Mouse (Mus musculus): ENCODE data around the gene H2-Ke6. TPM values are rescaled to one million over a fixed set of nuclear protein-coding genes. Genes with fewer than 3 reads are reported as not detected.

The H2-Ke6 gene
- polyA plus RNA-seq, 1 experiment from 2014 or later = 46.0 TPM

GRCm38 (mm10) chr17:34026917-34027655 lies 774 bp downstream of the H2-Ke6 start:
- Histone ChIP-seq H3K9me3 (ENCODE audit: control insufficient read depth, low read length) (no peaks in the 10 kb centered on the region), H3K9ac (ENCODE audit: low read depth, low read length) (peak overlapping the region; percentile 79), H3K36me3 (ENCODE audit: control insufficient read depth, insufficient read depth, low read length) (peaks cover 29% of the 10 kb centered on the region), H3K4me2 (replicated peaks; ENCODE audit: low read depth, low read length) (peak overlapping the region; percentile 97), H3K4me3 (ENCODE audit: low read length) (peak overlapping the region; percentile 66), H3K27me3 (ENCODE audit: control insufficient read depth, insufficient read depth, low read length) (no peaks in the 10 kb centered on the region), H3K27ac (ENCODE audit: low read depth, low read length) (peak overlapping the region; percentile 80), H3K4me1 (ENCODE audit: control insufficient read depth, insufficient read depth, low read length) (peaks cover 35% of the 10 kb centered on the region)
- 9% methylated on average over 36 of the region's 36 CpGs for WGBS
- no peak for ATAC-seq (ENCODE audit: low FRiP score, low TSS enrichment)

GRCm38 (mm10) chr17:34026221-34026620 lies 1.6 kb downstream of the H2-Ke6 start:
- Histone ChIP-seq H3K27me3 (ENCODE audit: control insufficient read depth, insufficient read depth, low read length) (no peaks in the 10 kb centered on the region), H3K4me2 (replicated peaks; ENCODE audit: low read depth, low read length) (peak overlapping the region; percentile 85; the same call in 1 of the 2 replicates), H3K27ac (ENCODE audit: low read depth, low read length) (no peak overlapping the region), H3K9ac (ENCODE audit: low read depth, low read length) (no peak overlapping the region), H3K36me3 (ENCODE audit: control insufficient read depth, insufficient read depth, low read length) (peaks cover 37% of the 10 kb centered on the region), H3K4me3 (ENCODE audit: low read length) (no peak overlapping the region), H3K4me1 (ENCODE audit: control insufficient read depth, insufficient read depth, low read length) (peaks cover 35% of the 10 kb centered on the region), H3K9me3 (ENCODE audit: control insufficient read depth, low read length) (no peaks in the 10 kb centered on the region)
- no peak for ATAC-seq (ENCODE audit: low FRiP score, low TSS enrichment)
- 30% methylated on average over 2 of the region's 2 CpGs for WGBS

GRCm38 (mm10) chr17:34025756-34026151 lies 2.1 kb downstream of the H2-Ke6 start:
- no peak overlapping the region for H3K9ac ChIP-seq (ENCODE audit: low read depth, low read length)
- peaks cover 35% of the 10 kb centered on the region for H3K4me1 ChIP-seq (ENCODE audit: control insufficient read depth, insufficient read depth, low read length)
- no peak overlapping the region for H3K27ac ChIP-seq (ENCODE audit: low read depth, low read length)
- H3K4me3 ChIP-seq (ENCODE audit: low read length) = peak overlapping the region; percentile 92; the same call in 1 of the 2 replicates
- H3K9me3 ChIP-seq (ENCODE audit: control insufficient read depth, low read length) = no peaks in the 10 kb centered on the region
- no peak for ATAC-seq (ENCODE audit: low FRiP score, low TSS enrichment)
- H3K4me2 ChIP-seq (replicated peaks; ENCODE audit: low read depth, low read length) = peak overlapping the region; percentile 85
- peaks cover 42% of the 10 kb centered on the region for H3K36me3 ChIP-seq (ENCODE audit: control insufficient read depth, insufficient read depth, low read length)
- no peaks in the 10 kb centered on the region for H3K27me3 ChIP-seq (ENCODE audit: control insufficient read depth, insufficient read depth, low read length)
- WGBS = 26% methylated on average over 7 of the region's 7 CpGs

- Histone ChIP-seq H3K9me3 (ENCODE audit: control insufficient read depth, low read length) (0 out of 2 replicates have a peak, but pooled peaks cover 2% of the 10 kb centered on the region), H3K36me3 (ENCODE audit: control insufficient read depth, insufficient read depth, low read length) (peaks cover 42% of the 10 kb centered on the region), H3K4me2 (replicated peaks; ENCODE audit: low read depth, low read length) (peak overlapping the region; percentile 85), H3K4me1 (ENCODE audit: control insufficient read depth, insufficient read depth, low read length) (peaks cover 29% of the 10 kb centered on the region), H3K9ac (ENCODE audit: low read depth, low read length) (peak overlapping the region; percentile 90), H3K27me3 (ENCODE audit: control insufficient read depth, insufficient read depth, low read length) (no peaks in the 10 kb centered on the region), H3K27ac (ENCODE audit: low read depth, low read length) (peak overlapping the region; percentile 87), H3K4me3 (ENCODE audit: low read length) (peak overlapping the region; percentile 92)
- 1% methylated on average over 49 of the region's 57 CpGs for WGBS
- no peak; the same call in 1 of the 2 replicates for ATAC-seq (ENCODE audit: low FRiP score, low TSS enrichment)
These were observed 2.8 kb downstream of the H2-Ke6 start for GRCm38 (mm10) chr17:34024861-34025755.

DNA sequence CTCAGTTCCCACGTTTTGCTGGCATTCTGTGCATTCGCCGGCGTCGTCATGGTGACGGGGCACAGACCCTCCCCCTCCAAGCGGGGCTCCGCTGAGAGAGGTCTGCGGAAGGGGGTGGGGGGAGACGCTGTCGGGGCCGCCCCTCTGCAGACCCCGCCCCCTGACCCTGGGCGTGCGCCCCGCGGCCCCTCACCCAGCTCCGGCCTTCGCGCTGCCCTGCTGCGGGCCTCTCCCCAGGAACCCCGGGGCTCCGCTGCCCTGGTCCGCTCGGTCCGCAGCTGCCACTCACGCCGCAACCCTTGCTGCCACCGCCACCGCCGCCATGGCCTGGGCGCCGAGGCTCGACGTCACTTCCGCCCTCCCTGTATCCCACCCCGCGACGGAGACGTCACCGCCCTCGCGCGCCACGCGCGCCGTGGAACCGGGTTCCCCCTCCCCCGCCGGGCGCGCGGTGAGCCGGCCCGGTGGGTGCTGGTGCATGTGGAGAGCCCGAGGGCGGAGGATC lies 3.5 kb downstream of the H2-Ke6 start, which contains the start of gene Ring1:
Gene Ring1, minus strand, starts transcription at position 364 of the 505 bp plus-strand sequence.
- ATAC-seq (ENCODE audit: low FRiP score, low TSS enrichment) = peak; percentile 68
- peak within 1 kb of the TSS; percentile 92 for H3K4me3 ChIP-seq (ENCODE audit: low read length)
- WGBS = under 1% methylated on average over 52 of the region's 58 CpGs
- peak within 1 kb of the TSS; percentile 90 for H3K9ac ChIP-seq (ENCODE audit: low read depth, low read length)
- peaks cover 24% of the 10 kb centered on the region for H3K4me1 ChIP-seq (ENCODE audit: control insufficient read depth, insufficient read depth, low read length)
- peaks cover 35% of the 10 kb centered on the region for H3K36me3 ChIP-seq (ENCODE audit: control insufficient read depth, insufficient read depth, low read length)
- H3K27ac ChIP-seq (ENCODE audit: low read depth, low read length) = peak within 1 kb of the TSS; percentile 87
- no peaks in the 10 kb centered on the region for H3K27me3 ChIP-seq (ENCODE audit: control insufficient read depth, insufficient read depth, low read length)
- H3K9me3 ChIP-seq (ENCODE audit: control insufficient read depth, low read length) = peaks cover 3% of the 10 kb centered on the region
- peak within 1 kb of the TSS; percentile 85 for H3K4me2 ChIP-seq (replicated peaks; ENCODE audit: low read depth, low read length)

- Histone ChIP-seq H3K27ac (ENCODE audit: low read depth, low read length) (no peak overlapping the region), H3K4me2 (replicated peaks; ENCODE audit: low read depth, low read length) (peak overlapping the region; percentile 85), H3K36me3 (ENCODE audit: control insufficient read depth, insufficient read depth, low read length) (peaks cover 28% of the 10 kb centered on the region), H3K4me1 (ENCODE audit: control insufficient read depth, insufficient read depth, low read length) (peaks cover 24% of the 10 kb centered on the region), H3K9me3 (ENCODE audit: control insufficient read depth, low read length) (peaks cover 6% of the 10 kb centered on the region), H3K27me3 (ENCODE audit: control insufficient read depth, insufficient read depth, low read length) (no peaks in the 10 kb centered on the region), H3K9ac (ENCODE audit: low read depth, low read length) (peak overlapping the region; percentile 90; the same call in 1 of the 2 replicates), H3K4me3 (ENCODE audit: low read length) (peak overlapping the region; percentile 92)
- WGBS = 70% methylated on average over 9 of the region's 9 CpGs
- no peak for ATAC-seq (ENCODE audit: low FRiP score, low TSS enrichment)
These were observed 4.2 kb downstream of the H2-Ke6 start for GRCm38 (mm10) chr17:34023678-34024077.

GRCm38 (mm10) chr17:34022987-34023386 lies 4.9 kb downstream of the H2-Ke6 start:
- no peak overlapping the region for H3K4me2 ChIP-seq (replicated peaks; ENCODE audit: low read depth, low read length)
- no peak overlapping the region for H3K4me3 ChIP-seq (ENCODE audit: low read length)
- no peaks in the 10 kb centered on the region for H3K27me3 ChIP-seq (ENCODE audit: control insufficient read depth, insufficient read depth, low read length)
- peaks cover 6% of the 10 kb centered on the region for H3K9me3 ChIP-seq (ENCODE audit: control insufficient read depth, low read length)
- H3K27ac ChIP-seq (ENCODE audit: low read depth, low read length) = no peak overlapping the region
- peaks cover 24% of the 10 kb centered on the region for H3K4me1 ChIP-seq (ENCODE audit: control insufficient read depth, insufficient read depth, low read length)
- H3K36me3 ChIP-seq (ENCODE audit: control insufficient read depth, insufficient read depth, low read length) = peaks cover 21% of the 10 kb centered on the region
- no peak for ATAC-seq (ENCODE audit: low FRiP score, low TSS enrichment)
- no peak overlapping the region for H3K9ac ChIP-seq (ENCODE audit: low read depth, low read length)
- WGBS = 96% methylated on average over 20 of the region's 20 CpGs

DNA sequence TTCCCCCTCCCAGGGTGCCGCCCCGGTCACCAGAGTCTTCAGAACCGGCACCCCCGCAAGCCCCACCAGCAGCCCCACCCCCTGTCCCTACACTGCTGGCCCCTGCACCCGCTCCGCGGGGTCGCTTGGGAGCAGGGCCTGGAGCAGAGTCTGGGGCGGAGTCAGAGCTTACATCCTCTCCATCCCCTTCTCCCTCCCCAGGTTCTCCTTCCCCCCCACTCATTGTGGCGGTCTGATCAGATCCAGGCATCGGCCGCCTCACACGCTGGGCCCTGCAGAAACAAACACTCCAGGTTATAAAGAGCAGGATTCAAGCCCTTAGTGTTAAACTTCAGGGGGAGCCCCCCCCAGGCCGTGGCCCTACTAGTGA lies 5.5 kb downstream of the H2-Ke6 start:
- 92% methylated on average over 14 of the region's 14 CpGs for WGBS
- no peak overlapping the region for H3K9ac ChIP-seq (ENCODE audit: low read depth, low read length)
- H3K9me3 ChIP-seq (ENCODE audit: control insufficient read depth, low read length) = peaks cover 6% of the 10 kb centered on the region
- ATAC-seq (ENCODE audit: low FRiP score, low TSS enrichment) = no peak
- peaks cover 24% of the 10 kb centered on the region for H3K4me1 ChIP-seq (ENCODE audit: control insufficient read depth, insufficient read depth, low read length)
- H3K27me3 ChIP-seq (ENCODE audit: control insufficient read depth, insufficient read depth, low read length) = no peaks in the 10 kb centered on the region
- H3K4me2 ChIP-seq (replicated peaks; ENCODE audit: low read depth, low read length) = no peak overlapping the region
- H3K36me3 ChIP-seq (ENCODE audit: control insufficient read depth, insufficient read depth, low read length) = peaks cover 21% of the 10 kb centered on the region
- H3K4me3 ChIP-seq (ENCODE audit: low read length) = no peak overlapping the region
- no peak overlapping the region for H3K27ac ChIP-seq (ENCODE audit: low read depth, low read length)

All from kidney, embryonic 14.5 days (tissue).